Mouse (Mus musculus): Measurements from ENCODE around the gene Itga6. TPM values are rescaled to one million over a fixed set of nuclear protein-coding genes. Genes with fewer than 3 reads are reported as not detected.

Gene Itga6
- total RNA-seq, 2 experiments from 2014 or later: 104 to 114 TPM

DNA sequence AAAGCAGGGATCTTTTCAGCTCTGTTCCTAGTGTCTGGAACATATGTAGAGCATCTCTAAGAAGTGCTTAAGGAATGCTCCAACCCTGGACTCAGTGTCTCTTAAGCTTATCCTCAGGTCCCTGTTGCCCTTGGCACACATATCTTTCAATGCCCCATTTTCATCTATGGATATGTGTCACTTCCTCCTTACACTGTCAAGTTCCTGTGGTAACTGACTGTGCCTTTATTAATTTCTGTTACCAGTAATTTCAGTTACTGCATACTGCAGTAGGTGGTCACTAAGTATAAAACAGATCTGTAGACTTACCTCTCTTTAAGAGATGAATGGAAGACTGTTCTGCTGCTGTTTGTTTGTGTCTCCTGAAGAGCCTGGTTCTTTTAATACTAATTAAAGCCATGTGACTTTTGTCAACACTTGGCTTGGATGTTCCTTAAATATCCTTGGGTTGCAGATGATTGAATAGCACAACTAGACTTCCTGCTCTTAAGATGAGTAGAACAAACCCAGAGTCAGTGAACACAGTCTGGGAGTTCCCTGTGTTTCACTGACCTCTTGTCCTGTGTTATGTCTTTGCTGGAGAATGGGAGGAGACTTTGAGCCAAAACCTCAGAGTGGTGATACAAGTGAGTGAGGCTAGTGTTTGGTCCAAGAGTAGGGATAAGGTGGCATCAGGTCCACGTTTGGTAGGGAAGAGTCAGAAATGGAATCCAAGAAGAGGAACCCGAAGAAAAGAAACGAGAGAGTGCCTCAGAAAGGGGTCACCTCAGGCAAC, 19.7 kb downstream of the Itga6 start:
- no peak for DNase-seq

GRCm38 (mm10) chr2:71766007-71766406, 20.6 kb downstream of the Itga6 start:
- DNase-seq: no peak

- DNase-seq: no peak
These were observed 21.7 kb downstream of the Itga6 start for GRCm38 (mm10) chr2:71767019-71767610.

DNA sequence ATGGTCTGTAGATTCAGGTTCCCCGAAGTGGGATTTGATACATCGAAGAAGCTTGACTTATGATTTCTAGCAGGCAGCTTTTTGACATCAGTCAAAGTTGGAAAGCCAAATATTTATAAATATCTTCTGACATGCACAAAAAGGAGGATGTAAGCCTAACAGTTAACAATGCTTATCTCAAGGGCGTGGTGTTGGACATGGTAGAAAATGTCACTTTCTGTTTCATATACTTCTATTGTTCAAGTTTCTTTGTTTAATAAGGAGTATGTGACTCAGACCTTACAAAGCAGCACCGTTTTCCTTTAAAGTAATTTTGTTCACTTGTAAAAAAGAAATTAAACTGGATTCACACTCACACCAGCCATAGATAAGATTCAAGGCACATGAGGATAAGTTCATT, 26.3 kb downstream of the Itga6 start:
- no peak for DNase-seq

DNA sequence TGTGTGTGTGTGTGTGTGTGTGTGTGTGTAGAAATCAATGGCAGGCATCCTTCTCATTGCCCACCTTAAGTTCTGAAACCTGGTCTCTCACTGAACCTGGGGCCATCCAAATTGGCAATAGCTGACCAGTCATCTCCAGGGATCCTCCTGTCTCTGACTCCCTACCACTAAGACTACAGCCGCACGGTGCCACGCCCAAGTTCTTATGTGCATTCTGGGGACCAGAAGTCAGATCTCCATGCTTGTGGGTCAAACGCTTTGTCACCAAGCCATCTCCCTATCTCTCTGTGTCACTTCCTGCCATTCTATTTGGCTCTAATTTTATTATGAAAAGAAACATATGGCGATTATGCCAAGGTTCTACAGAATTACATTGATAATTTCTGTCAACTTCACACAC, 28.3 kb downstream of the Itga6 start:
- DNase-seq: no peak

DNA sequence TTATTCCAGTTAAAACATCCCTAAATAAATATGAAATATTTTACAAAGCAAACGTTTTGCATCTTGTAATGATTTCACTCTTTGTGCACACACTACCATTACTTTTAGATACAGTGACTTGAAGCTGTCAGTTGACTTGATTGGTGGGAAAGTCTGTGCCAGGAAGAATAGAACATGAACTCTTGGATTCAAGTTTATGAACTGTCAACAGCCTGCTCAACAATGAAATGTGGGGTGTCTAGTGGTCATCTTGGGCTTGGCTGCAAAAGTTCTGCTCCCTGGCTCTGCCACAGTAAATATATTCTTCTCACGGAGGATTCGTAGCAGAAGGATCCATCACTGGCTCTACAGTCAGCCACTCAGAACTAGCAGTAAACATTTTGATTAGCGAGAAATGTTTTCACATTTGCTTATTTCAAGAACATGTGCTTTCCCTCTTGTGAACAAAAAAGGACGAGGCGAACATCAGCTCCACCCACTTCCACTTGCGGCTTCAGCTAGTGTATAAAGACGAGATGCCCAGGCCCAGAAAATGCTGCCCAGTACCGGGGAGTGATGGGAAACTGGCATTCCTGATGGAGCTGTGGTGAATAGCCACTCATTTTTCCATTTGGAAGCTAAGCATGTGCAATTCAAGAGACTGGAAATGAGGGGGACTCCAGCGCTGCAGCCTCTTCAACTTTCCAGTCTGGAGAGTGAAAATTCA, 29.0 kb downstream of the Itga6 start:
- no peak for DNase-seq

DNA sequence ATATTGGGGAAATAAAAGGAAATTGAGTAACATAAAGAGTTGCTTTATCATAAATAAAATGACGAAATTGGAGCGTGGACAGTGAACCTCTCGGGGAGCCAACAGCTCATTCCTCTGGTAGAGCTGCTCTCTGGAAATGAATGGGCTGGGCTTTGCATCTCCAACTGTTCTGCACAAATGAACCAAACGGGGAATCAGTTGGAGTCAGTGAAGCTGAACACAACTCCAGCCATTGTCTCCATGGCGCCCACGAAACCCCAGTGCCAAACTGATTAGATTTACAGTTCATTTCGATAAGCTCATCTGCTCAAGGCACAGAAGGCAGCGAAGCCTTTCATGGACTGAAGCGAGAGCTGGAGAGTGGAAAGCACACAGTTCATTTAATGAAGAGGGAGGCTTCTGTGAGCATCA, 29.8 kb downstream of the Itga6 start:
- DNase-seq: no peak

DNA sequence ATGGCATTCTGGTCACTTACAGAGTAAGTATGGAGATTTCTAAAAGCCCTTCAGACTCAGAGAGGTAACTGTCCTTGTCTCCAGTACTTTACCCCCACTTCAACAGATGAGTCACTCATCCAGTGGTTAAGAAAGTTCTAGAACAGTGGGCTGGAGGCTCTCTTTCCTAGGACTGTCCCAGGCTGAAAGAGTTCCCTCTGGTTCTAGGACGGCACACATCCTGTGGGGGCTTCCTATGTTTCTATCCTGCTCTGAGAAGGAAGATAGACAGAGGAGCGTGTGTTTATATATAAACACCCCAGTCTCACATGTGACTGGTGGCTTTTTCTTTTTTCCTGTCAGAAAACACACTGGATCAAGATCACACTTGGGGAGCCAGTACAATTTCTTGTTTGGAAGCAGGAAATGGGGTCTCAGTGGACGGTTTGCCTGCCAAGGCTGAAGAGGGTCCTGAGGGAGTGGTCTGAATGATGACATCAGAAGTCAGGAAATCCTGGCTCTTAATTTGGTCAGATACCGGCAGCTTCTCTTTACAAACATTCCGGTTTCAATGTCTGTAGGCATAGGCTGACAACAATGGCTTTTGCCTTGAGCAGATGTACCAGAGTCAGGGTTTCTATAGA, 34.0 kb downstream of the Itga6 start:
- peak; percentile 46 for DNase-seq

GRCm38 (mm10) chr2:71780016-71780415, 34.6 kb downstream of the Itga6 start:
- no peak for DNase-seq

DNA sequence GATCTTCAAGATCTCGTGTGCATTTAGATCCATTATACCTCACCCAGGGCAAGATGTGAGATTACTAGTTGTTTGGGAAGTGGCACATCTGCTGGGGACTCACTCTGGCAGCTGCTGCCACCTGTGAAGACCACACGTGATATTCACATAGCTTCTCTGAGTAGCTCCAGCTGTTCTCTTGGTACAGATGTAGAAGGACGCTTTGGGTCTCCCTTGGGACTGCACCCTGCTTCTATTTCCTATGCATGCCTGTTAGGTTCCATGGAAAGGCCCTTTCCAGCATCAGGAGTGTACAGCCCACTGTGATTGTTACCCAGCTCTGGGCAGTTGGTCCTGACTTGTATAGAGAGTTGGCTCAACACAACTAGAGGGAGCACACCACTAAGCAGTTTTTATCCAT, 39.8 kb downstream of the Itga6 start:
- DNase-seq: no peak

- no peak for DNase-seq
These were observed 40.6 kb downstream of the Itga6 start for GRCm38 (mm10) chr2:71786060-71786459.

DNA sequence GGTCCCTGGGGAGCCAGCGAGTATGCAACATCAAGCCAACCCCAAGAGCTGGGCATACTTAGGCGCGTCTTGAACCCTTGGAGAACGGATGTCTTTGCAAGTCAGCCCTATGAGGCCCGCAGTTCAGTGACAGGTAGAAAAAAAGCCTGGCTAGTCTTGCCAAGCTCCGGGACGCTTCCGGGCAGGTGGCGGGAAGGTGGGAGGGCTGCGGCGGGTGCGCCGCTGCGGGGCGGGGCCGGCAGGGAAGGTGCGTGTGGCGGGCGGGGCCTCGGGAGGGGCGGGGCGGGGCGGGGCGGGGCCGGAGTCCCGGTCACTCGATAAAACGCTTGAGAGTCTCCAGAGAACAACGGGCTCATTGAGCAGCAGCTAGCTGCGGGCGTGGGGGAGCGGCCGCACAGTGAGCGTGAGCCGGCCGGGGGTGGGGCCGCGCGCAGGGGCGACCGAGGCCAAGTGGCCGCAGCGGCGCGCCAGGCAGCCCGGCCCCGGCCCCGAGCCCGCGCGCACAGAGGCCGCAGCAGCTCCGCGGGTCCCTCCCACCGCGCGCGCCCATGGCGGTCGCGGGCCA, 41.3 kb downstream of the Itga6 start:
- DNase-seq: peak; percentile 73

GRCm38 (mm10) chr2:71787156-71787590, 41.8 kb downstream of the Itga6 start:
- peak; percentile 58 for DNase-seq

GRCm38 (mm10) chr2:71787591-71788460, 42.4 kb downstream of the Itga6 start:
- DNase-seq: peak; percentile 56

- DNase-seq: no peak
These were observed 45.3 kb downstream of the Itga6 start for GRCm38 (mm10) chr2:71790752-71791151.

DNA sequence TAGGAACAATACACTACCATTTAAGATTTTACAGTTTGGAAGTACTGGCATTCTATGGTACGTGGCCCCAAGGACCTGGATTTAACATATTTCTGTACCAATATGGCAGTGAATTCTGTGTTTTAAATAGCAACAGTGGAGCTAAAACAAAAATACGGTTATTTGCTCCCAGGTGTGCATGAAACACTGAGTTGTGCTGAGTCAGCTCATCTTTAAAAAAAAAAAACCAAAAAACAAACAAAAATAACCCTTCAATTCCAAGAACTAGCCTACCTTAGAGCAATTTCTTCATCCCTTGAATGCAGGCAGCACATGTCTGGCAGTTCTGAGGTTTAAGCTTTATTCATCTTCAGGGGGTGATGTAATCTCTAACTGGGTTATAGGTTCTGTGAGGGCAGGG, 45.8 kb downstream of the Itga6 start:
- no peak for DNase-seq

- DNase-seq: no peak
These were observed 48.7 kb downstream of the Itga6 start for GRCm38 (mm10) chr2:71794139-71794538.

GRCm38 (mm10) chr2:71796787-71797186, 51.4 kb downstream of the Itga6 start:
- DNase-seq: no peak

DNA sequence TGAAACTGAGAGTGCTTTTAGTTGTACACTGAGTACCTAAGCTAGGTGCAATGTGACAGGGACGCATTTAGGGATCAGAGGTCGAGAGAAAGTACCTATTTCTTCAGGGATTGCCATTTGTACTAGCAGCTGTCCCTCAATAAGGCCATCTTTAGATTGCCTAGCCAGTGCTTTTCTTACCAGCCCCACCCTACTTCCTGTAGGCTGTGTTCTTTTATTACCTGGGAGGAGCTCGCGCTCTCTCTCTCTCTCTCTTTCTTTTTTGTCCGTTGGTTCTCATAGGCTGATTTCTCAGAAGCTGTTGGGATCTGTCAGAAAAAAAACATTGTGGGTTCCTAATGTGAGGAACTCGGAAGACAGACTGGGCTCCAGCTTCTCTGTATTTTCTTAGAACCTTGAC, 55.4 kb downstream of the Itga6 start:
- no peak for DNase-seq

GRCm38 (mm10) chr2:71801691-71802090, 56.3 kb downstream of the Itga6 start:
- no peak for DNase-seq

- DNase-seq: no peak
These were observed 56.7 kb downstream of the Itga6 start for GRCm38 (mm10) chr2:71802131-71802530.

- DNase-seq: no peak
These were observed 59.7 kb downstream of the Itga6 start for GRCm38 (mm10) chr2:71805120-71805519.
